Mouse (Mus musculus) forebrain, embryonic 14.5 days (tissue): Measurements from ENCODE around the gene Hoxc5. TPM values are rescaled to one million over a fixed set of nuclear protein-coding genes. Genes with fewer than 3 reads are reported as not detected.

Experiments used
- ATAC-seq: fragments of 200-750 bp; cut with Nextera tagmentation; 2 replicates; pipeline ENCODE4 v1.8.0; 2017; ENCODE audit warnings: mild to moderate bottlenecking, moderate library complexity
- DNase-seq: peaks from one replicate; pipeline ENCODE4 v3.0.0-alpha.2; 2015; ENCODE audit warnings: low spot score
- H3K27ac ChIP-seq: fragments of 300-500 bp; sonication (generic); 2 replicates; pipeline ENCODE4 v1.5.1; 2014; ENCODE audit warnings: low read depth, mild to moderate bottlenecking, control low read depth, low read length, moderate library complexity
- H3K27me3 ChIP-seq: fragments of 300-500 bp; sonication (generic); replicated peaks from 2 replicates; pipeline ENCODE4 v1.6.1; 2014; ENCODE audit warnings: low read length, control low read depth, mixed read lengths; ENCODE audit not compliant: control insufficient read depth, insufficient read depth
- H3K36me3 ChIP-seq: fragments of 300-500 bp; sonication (generic); 2 replicates; pipeline ENCODE4 v1.6.1; 2014; ENCODE audit warnings: low read length, control low read depth; ENCODE audit not compliant: control insufficient read depth, insufficient read depth
- H3K4me1 ChIP-seq: fragments of 300-500 bp; sonication (generic); 2 replicates; pipeline ENCODE4 v1.6.1; 2014; ENCODE audit warnings: antibody characterized with exemption, low read length, control low read depth; ENCODE audit not compliant: control insufficient read depth, insufficient read depth
- H3K4me2 ChIP-seq: fragments of 300-500 bp; sonication (generic); 2 replicates; pipeline ENCODE4 v1.6.1; 2014; ENCODE audit warnings: mild to moderate bottlenecking, control low read depth, low read length
- H3K4me3 ChIP-seq: fragments of 300-500 bp; sonication (generic); 2 replicates; pipeline ENCODE4 v1.5.1; 2014; ENCODE audit warnings: low read depth, low read length, control low read depth
- H3K9ac ChIP-seq: fragments of 300-500 bp; sonication (generic); 2 replicates; pipeline ENCODE4 v1.6.1; 2014; ENCODE audit warnings: mild to moderate bottlenecking, low read length, control low read depth, moderate library complexity
- H3K9me3 ChIP-seq: fragments of 300-500 bp; sonication (generic); replicated peaks from 2 replicates; pipeline ENCODE4 v1.6.1; 2016; ENCODE audit warnings: low read length, control low read depth, mixed read lengths; ENCODE audit not compliant: control insufficient read depth
- WGBS: fragments of 180-500 bp; shearing (Covaris S2); extraction: QIAGEN DNeasy Blood & Tissue Kit; methylation state at CpG from one replicate; pipeline ENCODE4 v1.1.7; 2014; 5-methylcytosine and 5-hydroxymethylcytosine counted together
- polyA plus RNA-seq: library from polyadenylated mRNA; unstranded; fragments of >200 nt; fragmentation: Nextera tagmentation; extraction: Ambion mirVana; gene quantifications from 2 replicates; pipeline ENCODE4 v1.2.1, GENCODE M21; 2014

The Hoxc5 gene
- polyA plus RNA-seq, 1 experiment from 2014 or later: not detected

GRCm38 (mm10) chr15:102955833-102956640 is 11.2 kb upstream of the Hoxc5 start:
- Histone ChIP-seq H3K9me3 (no peaks in the 10 kb centered on the region), H3K9ac (no peak overlapping the region), H3K27ac (no peak overlapping the region), H3K4me2 (no peak overlapping the region), H3K36me3 (no peaks in the 10 kb centered on the region), H3K4me1 (no peaks in the 10 kb centered on the region), H3K4me3 (no peak overlapping the region), H3K27me3 (peaks cover 95% of the 10 kb centered on the region)
- DNase-seq: no peak
- ATAC-seq: no peak
- under 1% methylated on average over 39 of the region's 40 CpGs for WGBS

- Histone ChIP-seq H3K9me3 (no peaks in the 10 kb centered on the region), H3K27me3 (peaks cover 94% of the 10 kb centered on the region), H3K4me2 (no peak overlapping the region), H3K4me3 (no peak overlapping the region), H3K27ac (no peak overlapping the region), H3K36me3 (no peaks in the 10 kb centered on the region), H3K9ac (no peak overlapping the region), H3K4me1 (no peaks in the 10 kb centered on the region)
- WGBS: 0% methylated on average over 12 of the region's 12 CpGs
- no peak for ATAC-seq
- DNase-seq: no peak
These were observed 10.3 kb upstream of the Hoxc5 start for GRCm38 (mm10) chr15:102956906-102957305.

- Histone ChIP-seq H3K4me1 (no peaks in the 10 kb centered on the region), H3K9me3 (no peaks in the 10 kb centered on the region), H3K27ac (no peak overlapping the region), H3K9ac (no peak overlapping the region), H3K36me3 (no peaks in the 10 kb centered on the region), H3K4me3 (no peak overlapping the region), H3K27me3 (peaks cover 91% of the 10 kb centered on the region), H3K4me2 (no peak overlapping the region)
- ATAC-seq (no peak), DNase-seq (no peak)
- 0% methylated on average over 13 of the region's 13 CpGs for WGBS
These were observed 7.5 kb upstream of the Hoxc5 start for GRCm38 (mm10) chr15:102959663-102960191.

DNA sequence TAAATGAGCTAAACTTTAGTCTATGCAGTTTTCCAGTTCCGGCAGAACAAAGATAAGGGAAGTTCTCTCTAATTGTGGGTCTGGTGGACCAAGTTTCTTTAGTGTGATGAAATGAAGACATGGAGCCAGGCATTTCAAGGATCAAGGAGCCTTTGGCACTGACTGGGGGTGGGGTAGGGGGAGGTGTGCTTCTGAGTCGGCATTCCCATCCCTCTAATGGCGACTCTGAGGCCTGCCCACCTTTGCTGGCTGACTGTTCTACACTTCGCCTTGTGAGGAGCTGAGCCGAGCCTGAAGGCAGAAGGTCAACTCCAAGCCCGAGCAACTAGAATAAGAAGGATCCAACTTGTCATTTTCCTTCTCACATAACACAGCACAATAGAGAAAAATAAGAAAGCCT is 5.5 kb upstream of the Hoxc5 start:
- H3K4me2 ChIP-seq: no peak overlapping the region
- DNase-seq: no peak
- H3K9me3 ChIP-seq: no peaks in the 10 kb centered on the region
- no peak overlapping the region for H3K27ac ChIP-seq
- H3K36me3 ChIP-seq: no peaks in the 10 kb centered on the region
- peaks cover 93% of the 10 kb centered on the region for H3K27me3 ChIP-seq
- ATAC-seq: no peak
- H3K4me1 ChIP-seq: no peaks in the 10 kb centered on the region
- no peak overlapping the region for H3K4me3 ChIP-seq
- WGBS: 2% methylated on average over 6 of the region's 6 CpGs
- no peak overlapping the region for H3K9ac ChIP-seq

DNA sequence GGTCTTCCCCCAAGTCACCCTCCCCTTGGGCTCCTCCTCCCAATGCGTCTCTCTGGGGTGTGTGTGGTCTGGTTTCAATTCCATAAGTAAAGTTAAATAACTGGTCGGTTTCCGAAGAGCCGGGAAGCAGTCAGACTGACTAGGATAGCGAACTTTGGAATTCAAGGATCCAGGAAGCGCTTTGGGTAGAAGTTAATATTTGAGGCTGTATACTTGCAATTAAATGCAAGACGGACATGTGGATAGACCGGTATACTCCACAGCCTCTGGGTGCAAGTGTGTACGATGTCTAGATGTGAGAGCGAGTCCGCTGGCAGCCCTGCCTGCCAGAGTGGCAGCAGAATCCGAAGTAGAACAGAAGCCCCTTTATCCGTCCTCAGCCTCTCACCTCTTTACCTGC is 4.8 kb upstream of the Hoxc5 start:
- 2% methylated on average over 13 of the region's 13 CpGs for WGBS
- H3K9me3 ChIP-seq: no peaks in the 10 kb centered on the region
- no peak overlapping the region for H3K9ac ChIP-seq
- no peak overlapping the region for H3K4me2 ChIP-seq
- no peaks in the 10 kb centered on the region for H3K36me3 ChIP-seq
- ATAC-seq (no peak), DNase-seq (no peak)
- peaks cover 93% of the 10 kb centered on the region for H3K27me3 ChIP-seq
- no peak overlapping the region for H3K27ac ChIP-seq
- no peaks in the 10 kb centered on the region for H3K4me1 ChIP-seq
- H3K4me3 ChIP-seq: no peak overlapping the region

- Histone ChIP-seq H3K27ac (no peak overlapping the region), H3K4me2 (no peak overlapping the region), H3K9ac (no peak overlapping the region), H3K27me3 (peaks cover 92% of the 10 kb centered on the region), H3K4me3 (no peak overlapping the region), H3K4me1 (no peaks in the 10 kb centered on the region), H3K9me3 (no peaks in the 10 kb centered on the region), H3K36me3 (no peaks in the 10 kb centered on the region)
- 1% methylated on average over 8 of the region's 8 CpGs for WGBS
- no peak for DNase-seq
- no peak for ATAC-seq
These were observed 4.0 kb upstream of the Hoxc5 start for GRCm38 (mm10) chr15:102963259-102963658.

DNA sequence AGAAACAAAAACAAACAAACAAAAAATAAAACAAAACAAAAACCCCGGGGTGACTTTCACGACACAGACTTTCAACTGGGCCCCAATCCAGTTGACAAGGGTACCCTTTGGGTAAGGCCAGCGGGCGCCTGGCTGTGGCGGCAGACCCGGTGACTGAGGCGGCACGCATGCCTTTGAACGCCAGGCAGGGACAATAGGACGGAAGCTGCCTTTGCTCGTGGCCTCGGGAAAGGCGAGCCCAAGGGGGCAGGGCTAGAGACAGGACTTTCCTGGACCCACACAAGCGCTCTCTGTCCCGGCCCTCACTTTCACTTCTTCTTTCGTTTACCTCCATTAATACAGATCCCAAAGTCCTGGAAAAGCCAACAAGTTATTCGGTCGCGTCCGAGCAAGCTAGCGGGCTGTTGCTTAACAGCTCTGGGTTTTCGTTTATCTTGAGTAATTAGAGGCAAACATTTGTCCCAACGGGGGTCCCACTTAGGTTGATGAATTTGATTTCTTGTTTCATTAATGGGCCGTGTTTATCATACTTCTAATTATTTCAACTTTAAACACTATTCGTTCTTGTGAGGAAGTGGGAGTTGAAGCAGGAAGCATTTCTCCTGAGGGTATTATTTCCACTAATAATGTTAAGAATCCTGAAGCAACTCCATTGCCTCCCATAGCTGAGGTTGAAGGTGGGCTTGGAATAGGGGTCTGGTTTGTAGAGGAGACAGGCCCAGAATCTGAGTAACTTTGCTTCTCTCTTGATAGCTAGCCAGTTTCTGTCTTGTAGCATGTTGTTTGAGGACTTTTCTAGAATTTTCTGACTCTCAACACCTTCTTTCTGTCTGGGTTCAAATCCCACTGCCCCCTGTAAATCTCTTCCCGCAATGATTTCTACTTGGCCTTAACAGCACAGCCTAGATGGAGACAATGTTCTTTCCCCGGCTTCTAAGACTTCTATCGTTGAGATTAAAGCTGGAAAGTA is 3.3 kb upstream of the Hoxc5 start:
- Histone ChIP-seq H3K4me1 (no peaks in the 10 kb centered on the region), H3K9ac (no peak overlapping the region), H3K9me3 (no peaks in the 10 kb centered on the region), H3K4me2 (no peak overlapping the region), H3K27me3 (peaks cover 92% of the 10 kb centered on the region), H3K36me3 (no peaks in the 10 kb centered on the region), H3K27ac (no peak overlapping the region), H3K4me3 (no peak overlapping the region)
- ATAC-seq (no peak), DNase-seq (no peak)
- WGBS: 2% methylated on average over 28 of the region's 28 CpGs

DNA sequence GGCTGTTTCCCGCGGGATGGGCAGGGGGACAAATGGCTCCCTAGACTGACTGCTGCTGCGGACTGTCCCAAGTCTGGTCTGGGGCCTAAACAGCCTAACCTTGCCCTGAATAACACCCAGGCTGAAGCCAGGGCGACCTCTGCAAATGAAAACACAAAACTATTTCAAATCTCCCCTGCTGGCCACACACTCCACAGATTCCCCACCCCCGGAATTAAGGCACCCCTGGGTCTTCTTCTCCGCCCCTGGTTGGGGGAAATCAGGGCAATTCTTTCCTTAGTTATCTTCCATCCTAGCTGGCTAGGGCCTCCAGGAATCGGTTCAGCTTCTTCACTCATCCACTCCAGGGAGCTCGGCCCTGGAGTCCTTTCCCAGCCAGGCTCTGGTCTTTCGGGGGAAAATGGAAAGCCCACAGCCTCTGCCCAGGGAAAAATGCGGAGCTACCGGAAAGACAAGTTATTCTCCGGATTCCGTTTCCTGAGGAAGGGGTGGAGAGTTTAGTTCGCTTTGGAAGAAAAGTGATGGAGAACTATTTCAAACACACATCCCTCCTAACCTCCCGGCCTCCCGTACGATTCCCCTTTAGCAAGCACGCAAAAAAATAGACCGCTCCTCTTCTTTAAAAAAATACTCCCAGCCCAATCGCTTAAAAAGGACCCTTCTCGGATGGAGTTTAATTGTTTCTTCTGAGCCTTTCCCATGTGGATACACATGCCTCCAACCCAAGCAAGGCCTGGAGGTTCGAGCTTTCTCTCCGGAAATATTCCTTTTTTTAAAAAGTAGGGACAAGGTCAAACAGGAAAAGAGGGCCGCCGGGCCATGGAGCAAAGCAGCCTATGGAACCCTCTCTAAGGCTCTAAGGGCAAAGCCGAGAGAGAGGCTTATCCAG is 2.0 kb upstream of the Hoxc5 start:
- 3% methylated on average over 26 of the region's 26 CpGs for WGBS

More for the DNA sequence above, 2.0 kb upstream of the Hoxc5 start:
- Histone ChIP-seq H3K4me3 (no peak overlapping the region), H3K36me3 (no peaks in the 10 kb centered on the region), H3K9me3 (no peaks in the 10 kb centered on the region), H3K9ac (no peak overlapping the region), H3K4me1 (no peaks in the 10 kb centered on the region), H3K27ac (no peak overlapping the region), H3K27me3 (peaks cover 94% of the 10 kb centered on the region), H3K4me2 (no peak overlapping the region)
- no peak for DNase-seq
- ATAC-seq: no peak
